Mouse (Mus musculus): Measurements from ENCODE around the gene Chst3. TPM values are rescaled to one million over a fixed set of nuclear protein-coding genes. Genes with fewer than 3 reads are reported as not detected.
A peak's percentile ranks its signal among the peaks of the same experiment; 100 is the strongest.

Chst3 gene
- total and polyA plus RNA-seq, 3 experiments, result 4.4 to 12.2 (median 7.5) TPM

DNA sequence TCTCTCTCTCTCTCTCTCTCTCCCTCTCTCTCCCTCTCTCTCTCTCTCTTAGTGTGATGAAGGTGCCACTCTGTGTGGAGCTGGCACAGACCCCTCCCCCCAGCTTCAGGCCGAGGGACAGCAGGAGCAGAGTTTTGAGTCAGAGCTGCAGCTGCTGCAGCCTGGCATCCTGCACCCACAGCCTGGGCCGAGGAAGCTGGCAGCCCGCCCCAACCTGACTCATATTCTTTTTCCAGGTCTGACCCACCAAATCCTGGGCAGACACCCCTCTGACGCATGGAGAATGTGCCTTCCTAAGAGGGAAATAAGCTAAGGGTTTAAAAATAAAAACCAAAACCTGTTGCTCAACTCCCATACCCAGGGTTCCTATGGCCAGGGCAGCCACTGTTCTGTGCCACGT lies 9.8 kb downstream of the Chst3 start:
- Histone ChIP-seq H3K9me3 (replicated peaks; ENCODE audit: low read length) (no peaks in the 10 kb centered on the region), H3K27me3 (replicated peaks) (no peaks in the 10 kb centered on the region), H3K79me2 (replicated peaks; ENCODE audit: control insufficient read depth, extremely low read depth, insufficient read depth, poor library complexity, severe bottlenecking) (no peaks in the 10 kb centered on the region), H3K4me1 (ENCODE audit: control insufficient read depth in 1 of 2, insufficient read depth in 2 of 2) (peaks cover 34 to 96% of the 10 kb centered on the region in 2 experiments), H3K9ac (ENCODE audit: insufficient read depth, low read depth) (no peak overlapping the region), H3K4me2 (ENCODE audit: insufficient read depth, low read depth, poor library complexity, severe bottlenecking) (no peak overlapping the region), H3K4me3 (replicated peaks in 1 of 3; ENCODE audit: low read depth in 2 of 3, low read length in 2 of 3, poor library complexity in 1 of 3) (no peak overlapping the region), H3K36me3 (replicated peaks in 1 of 2; ENCODE audit: control insufficient read depth in 1 of 2, insufficient read depth in 1 of 2, low read length in 1 of 2) (peaks cover 0 to 22% of the 10 kb centered on the region in 2 experiments), H3K27ac (ENCODE audit: insufficient read depth, low read depth) (no peak overlapping the region)
- no peak for TF ChIP-seq TBP (conservative IDR thresholded peaks at IDR 0.05; ENCODE audit: low read depth, low read length)
- no peak for TF ChIP-seq BHLHE40 (IDR thresholded peaks at IDR 0.05; ENCODE audit: low read depth, low read length)
- no peak for TF ChIP-seq ZKSCAN1 (IDR thresholded peaks at IDR 0.05; ENCODE audit: borderline replicate concordance, low read depth, low read length)
- 0 out of 2 replicates have a peak, but pooled peaks have one; percentile 32 for TF ChIP-seq EP300 (IDR thresholded peaks at IDR 0.05; ENCODE audit: low read length)
- TF ChIP-seq CHD2 (IDR thresholded peaks at IDR 0.05; ENCODE audit: low read length), result 0 out of 2 replicates have a peak, but pooled peaks have one; percentile 6
- DNase-seq (ENCODE audit: extremely low read depth), result no peak
- dilution Hi-C loops (cut with MboI; ENCODE audit: extremely low pct_ligation_motif_present, extremely low pct_unique_long_range_greater_than_20kb, low sequenced_read_pairs) (no loop called here), in situ Hi-C loops (cut with MboI; ENCODE audit: low pct_ligation_motif_present, low pct_unique_long_range_greater_than_20kb, low sequenced_read_pairs) (no loop called here)

DNA sequence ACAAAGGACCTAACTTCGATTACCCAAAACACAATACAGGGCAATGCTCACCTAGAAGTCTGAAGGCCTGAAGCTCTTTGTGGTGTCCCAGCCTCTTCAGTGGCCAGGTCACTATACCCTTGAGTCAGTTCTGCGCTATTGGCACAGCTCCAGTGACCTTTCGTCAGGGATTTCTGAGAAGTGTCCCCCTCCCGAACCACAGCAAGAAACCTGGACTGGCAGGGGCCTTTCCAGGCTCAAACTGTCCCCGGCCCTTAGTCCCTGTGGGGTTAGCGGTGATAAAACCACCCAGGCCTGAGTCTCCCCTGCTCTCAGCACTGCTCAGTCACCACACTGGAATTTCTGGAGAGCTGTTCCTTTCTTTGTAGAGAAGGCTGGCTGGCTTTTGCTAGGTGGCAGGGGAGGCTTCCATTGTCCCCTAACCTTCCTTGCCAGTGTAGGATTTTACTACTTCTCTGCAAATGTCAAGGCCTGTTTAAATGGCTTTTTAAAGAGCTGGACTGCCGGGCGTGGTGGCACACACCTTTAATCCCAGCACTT lies 11.8 kb downstream of the Chst3 start:
- Histone ChIP-seq H3K9ac (ENCODE audit: insufficient read depth, low read depth) (no peak overlapping the region), H3K79me2 (replicated peaks; ENCODE audit: control insufficient read depth, extremely low read depth, insufficient read depth, poor library complexity, severe bottlenecking) (no peaks in the 10 kb centered on the region), H3K27me3 (replicated peaks) (no peaks in the 10 kb centered on the region), H3K36me3 (replicated peaks in 1 of 2; ENCODE audit: control insufficient read depth in 1 of 2, insufficient read depth in 1 of 2, low read length in 1 of 2) (peaks cover 0 to 22% of the 10 kb centered on the region in 2 experiments), H3K4me3 (replicated peaks in 1 of 3; ENCODE audit: low read depth in 2 of 3, low read length in 2 of 3, poor library complexity in 1 of 3) (no peak overlapping the region), H3K9me3 (replicated peaks; ENCODE audit: low read length) (no peaks in the 10 kb centered on the region), H3K4me2 (ENCODE audit: insufficient read depth, low read depth, poor library complexity, severe bottlenecking) (peak overlapping the region; percentile 2; the same call in 1 of the 2 replicates), H3K4me1 (ENCODE audit: control insufficient read depth in 1 of 2, insufficient read depth in 2 of 2) (peaks cover 26 to 90% of the 10 kb centered on the region in 2 experiments), H3K27ac (ENCODE audit: insufficient read depth, low read depth) (peak overlapping the region; percentile 33; the same call in 1 of the 2 replicates)
- in situ Hi-C loops (cut with MboI; ENCODE audit: low pct_ligation_motif_present, low pct_unique_long_range_greater_than_20kb, low sequenced_read_pairs), result no loop called here
- TF ChIP-seq USF2 (conservative IDR thresholded peaks at IDR 0.05; ENCODE audit: low read depth, low read length) (no peak), PAX5 (IDR thresholded peaks at IDR 0.05; ENCODE audit: low read length) (no peak), CTCF (conservative IDR thresholded peaks at IDR 0.05 in 1 of 2, IDR thresholded peaks at IDR 0.05 in 1 of 2; ENCODE audit: low read depth in 2 of 2, low read length in 2 of 2) (no peak), MAZ (IDR thresholded peaks at IDR 0.05; ENCODE audit: low read depth, low read length) (no peak), HCFC1 (IDR thresholded peaks at IDR 0.05; ENCODE audit: low read depth, low read length) (no peak), MAFK (IDR thresholded peaks at IDR 0.05; ENCODE audit: insufficient replicate concordance, low read length) (no peak)
- no peak for DNase-seq (ENCODE audit: extremely low read depth)
- dilution Hi-C loops (cut with MboI; ENCODE audit: extremely low pct_ligation_motif_present, extremely low pct_unique_long_range_greater_than_20kb, low sequenced_read_pairs), result no loop called here

DNA sequence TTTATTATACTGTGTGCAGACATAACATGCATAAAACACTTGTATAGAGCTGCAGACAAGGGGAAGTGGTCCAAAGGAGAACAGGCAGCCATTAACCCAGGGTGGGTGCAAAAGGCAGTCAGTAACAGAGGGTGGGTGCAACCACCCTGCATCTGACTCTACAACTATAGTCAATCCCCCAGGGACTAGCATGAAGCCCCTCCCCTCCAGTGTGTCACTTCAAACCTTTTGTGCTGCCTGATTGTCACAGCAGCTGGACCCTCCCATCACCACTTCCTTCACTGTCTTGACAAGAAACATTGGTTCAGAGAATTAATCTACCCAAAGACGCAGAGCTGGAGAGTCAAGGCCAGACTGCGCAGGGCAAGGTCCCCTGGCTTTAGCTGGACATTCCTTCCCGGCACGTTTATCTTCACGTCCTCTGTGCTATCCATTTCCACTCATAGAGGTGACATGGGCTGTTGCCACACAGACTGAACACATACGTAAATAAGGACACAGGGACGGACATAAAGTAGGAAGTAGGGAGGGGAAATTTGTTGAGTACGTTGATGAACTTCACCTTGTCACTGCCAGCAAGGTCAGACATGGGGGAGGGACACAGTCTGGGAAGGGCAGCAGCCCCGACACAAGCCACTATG lies 13.3 kb downstream of the Chst3 start:
- in situ Hi-C loops (cut with MboI; ENCODE audit: low pct_ligation_motif_present, low pct_unique_long_range_greater_than_20kb, low sequenced_read_pairs) (no loop called here), dilution Hi-C loops (cut with MboI; ENCODE audit: extremely low pct_ligation_motif_present, extremely low pct_unique_long_range_greater_than_20kb, low sequenced_read_pairs) (no loop called here)
- Histone ChIP-seq H3K4me1 (ENCODE audit: control insufficient read depth in 1 of 2, insufficient read depth in 2 of 2) (peaks cover 22 to 75% of the 10 kb centered on the region in 2 experiments), H3K9ac (ENCODE audit: insufficient read depth, low read depth) (no peak overlapping the region), H3K4me3 (replicated peaks in 1 of 3; ENCODE audit: low read depth in 2 of 3, low read length in 2 of 3, poor library complexity in 1 of 3) (peak overlapping the region in 1 of 3 experiments; percentile 2), H3K27ac (ENCODE audit: insufficient read depth, low read depth) (peak overlapping the region; percentile 53), H3K9me3 (replicated peaks; ENCODE audit: low read length) (no peaks in the 10 kb centered on the region), H3K27me3 (replicated peaks) (no peaks in the 10 kb centered on the region), H3K36me3 (replicated peaks in 1 of 2; ENCODE audit: control insufficient read depth in 1 of 2, insufficient read depth in 1 of 2, low read length in 1 of 2) (peaks cover 0 to 28% of the 10 kb centered on the region in 2 experiments), H3K4me2 (ENCODE audit: insufficient read depth, low read depth, poor library complexity, severe bottlenecking) (no peak overlapping the region), H3K79me2 (replicated peaks; ENCODE audit: control insufficient read depth, extremely low read depth, insufficient read depth, poor library complexity, severe bottlenecking) (no peaks in the 10 kb centered on the region)
- DNase-seq (ENCODE audit: extremely low read depth), result peak; percentile 72
- TF ChIP-seq NELFE (IDR thresholded peaks at IDR 0.05; ENCODE audit: low read depth, low read length), result 0 out of 2 replicates have a peak, but pooled peaks have one; percentile 20
- TF ChIP-seq TCF12 (IDR thresholded peaks at IDR 0.05; ENCODE audit: low read depth, low read length), result 0 out of 2 replicates have a peak, but pooled peaks have one; percentile 15
- TF ChIP-seq GABPA (IDR thresholded peaks at IDR 0.05; ENCODE audit: insufficient replicate concordance, low read depth, low read length), result no peak
- 0 out of 2 replicates have a peak, but pooled peaks have one; percentile 47 for TF ChIP-seq MAZ (IDR thresholded peaks at IDR 0.05; ENCODE audit: low read depth, low read length)
- TF ChIP-seq ZMIZ1 (IDR thresholded peaks at IDR 0.05; ENCODE audit: low read depth, low read length), result 0 out of 2 replicates have a peak, but pooled peaks have one; percentile 32
- peak; percentile 73; the same call in 1 of the 2 replicates for TF ChIP-seq SIN3A (IDR thresholded peaks at IDR 0.05; ENCODE audit: low read length)
